11 mouse cellular contexts compared by ENCODE assay signal in genomic region chr14:26182380-26182779, GRCm38 (mm10). TPM values are rescaled to one million over a fixed set of nuclear protein-coding genes. Genes with fewer than 3 reads are reported as not detected.
DNase-seq lines count a peak whose midpoint lies in the region; ATAC-seq and TF ChIP-seq lines count a peak whose summit lies in the region.
"Not testable (repeated sequence)": the region's sequence is repeated elsewhere in the genome, so short reads cannot be mapped to it uniquely, and the experiment has no call there.
"Had no signal": no experiment of that assay in that cellular context is flagged by ENCODE, and none has a peak within 500 bp of the region (broad histone marks: within the 10 kb centered on the region; RNA-seq: fewer than 3 reads in every experiment).

Gene Plac9b (minus strand): TSS chr14:26182480.

- WGBS in bone marrow, adult 2 months = no CpG with 5 or more reads among the region's 10 CpGs
- WGBS in heart, embryonic 16.5 days = no CpG with 5 or more reads among the region's 10 CpGs
- WGBS in intestine, postnatal 0 days = no CpG with 5 or more reads among the region's 10 CpGs
- no CpG with 5 or more reads among the region's 10 CpGs for whole genome bisulfite sequencing in lung, postnatal 0 days

- DNase-seq in ES-E14 (ENCODE audit: low read depth, low spot score); gastrocnemius, postnatal 14 days; left cerebral cortex, postnatal 10 days (ENCODE audit: extremely low spot score in 1 of 2, low spot score in 2 of 2); lung, postnatal 0 days (ENCODE audit: low spot score); urinary bladder, adult 2 months (ENCODE audit: low spot score): not testable (repeated sequence)

- H3K4me2 ChIP-seq in heart, embryonic 16.5 days (ENCODE audit: low read depth, low read length); intestine, postnatal 0 days (replicated peaks; ENCODE audit: low read depth); lung, postnatal 0 days (replicated peaks; ENCODE audit: low read depth, low read length): not testable (repeated sequence)

- TF ChIP-seq POLR2A in bone marrow, adult 2 months (IDR thresholded peaks at IDR 0.05; ENCODE audit: borderline replicate concordance, control insufficient read depth, low read depth, low read length) = not testable (repeated sequence)

- TF ChIP-seq CTCF in bone marrow, adult 2 months (IDR thresholded peaks at IDR 0.05; ENCODE audit: control insufficient read depth, insufficient read depth, low read length); intestine, postnatal 0 days (IDR thresholded peaks at IDR 0.05; ENCODE audit: low read depth); lung, postnatal 0 days (IDR thresholded peaks at IDR 0.05): not testable (repeated sequence)

- TF ChIP-seq EP300 in lung, postnatal 0 days (IDR thresholded peaks at IDR 0.05) = not testable (repeated sequence)

- not testable (repeated sequence) for H3K9ac ChIP-seq in ES-E14 (ENCODE audit: insufficient read depth, low read depth, low read length, poor library complexity, severe bottlenecking); heart, embryonic 16.5 days (ENCODE audit: low read length); intestine, postnatal 0 days (ENCODE audit: low read depth, low read length); lung, postnatal 0 days (replicated peaks; ENCODE audit: low read depth)

- H3K9me3 ChIP-seq in ES-E14 (ENCODE audit: control insufficient read depth, insufficient read depth, low read depth, low read length); heart, embryonic 16.5 days (replicated peaks; ENCODE audit: control insufficient read depth, low read length); intestine, postnatal 0 days (ENCODE audit: control insufficient read depth); lung, postnatal 0 days (ENCODE audit: low read length): not testable (repeated sequence)

- H3K36me3 ChIP-seq in ES-E14 (ENCODE audit: control insufficient read depth, insufficient read depth, low read length, poor library complexity, severe bottlenecking); heart, embryonic 16.5 days (ENCODE audit: control insufficient read depth, insufficient read depth); intestine, postnatal 0 days (ENCODE audit: control insufficient read depth, insufficient read depth); lung, postnatal 0 days (ENCODE audit: insufficient read depth, low read length): not testable (repeated sequence)

- not testable (repeated sequence) for H3K27me3 ChIP-seq in heart, embryonic 16.5 days (ENCODE audit: control insufficient read depth, insufficient read depth, low read length); intestine, postnatal 0 days (replicated peaks; ENCODE audit: control insufficient read depth, insufficient read depth, low read length); lung, postnatal 0 days (replicated peaks; ENCODE audit: insufficient read depth, low read length)

- H3K27ac ChIP-seq in ES-E14 (ENCODE audit: insufficient read depth, low read depth, low read length, poor library complexity, severe bottlenecking); bone marrow, adult 2 months (ENCODE audit: control insufficient read depth, insufficient read depth, low read depth, low read length, poor library complexity); heart, embryonic 16.5 days (ENCODE audit: low read length); intestine, postnatal 0 days (ENCODE audit: low read depth, low read length); lung, postnatal 0 days (ENCODE audit: low read length): not testable (repeated sequence)

- H3K4me3 ChIP-seq in ES-E14 (ENCODE audit: insufficient read depth in 1 of 2, low read depth in 1 of 2, low read length in 2 of 2, poor library complexity in 1 of 2, severe bottlenecking in 1 of 2); bone marrow, adult 2 months (replicated peaks; ENCODE audit: control insufficient read depth, low read depth, low read length); heart, embryonic 16.5 days (ENCODE audit: low read length); intestine, postnatal 0 days (ENCODE audit: low read depth, low read length); lung, postnatal 0 days (ENCODE audit: low read depth, low read length): not testable (repeated sequence)

- ATAC-seq in heart, embryonic 16.5 days (replicated peaks; ENCODE audit: extremely low read depth, insufficient read depth, low FRiP score); intestine, postnatal 0 days; lung, postnatal 0 days: not testable (repeated sequence)

- intact Hi-C loops in gastrocnemius, postnatal 14 days (cut with DNase I; ENCODE audit: low total_unique reads); left cerebral cortex, postnatal 10 days (cut with DNase I): not testable (repeated sequence)

- in situ Hi-C loops in ES-E14 (cut with MboI; ENCODE audit: low sequenced_read_pairs in 2 of 2, unreplicated experiment in 2 of 2) = not testable (repeated sequence)

- not testable (repeated sequence) for H3K4me1 ChIP-seq in ES-E14 (ENCODE audit: control insufficient read depth in 2 of 2, insufficient read depth in 2 of 2, low read length in 2 of 2, poor library complexity in 1 of 2); bone marrow, adult 2 months (ENCODE audit: control insufficient read depth, insufficient read depth, low read length); heart, embryonic 16.5 days (ENCODE audit: control insufficient read depth, insufficient read depth, low read length); intestine, postnatal 0 days (replicated peaks; ENCODE audit: control insufficient read depth, insufficient read depth, low read length); lung, postnatal 0 days (ENCODE audit: insufficient read depth, low read depth, low read length)

RNA-seq across cellular contexts. Expression of gene Plac9b, which starts in this region (rescaled TPM):
- 14.1 and 24.9 TPM in 2 replicates for total RNA-seq in ES-E14 (2012; rRNA removed)
- polyA plus RNA-seq in bone marrow, adult 2 months (2011; ENCODE audit: insufficient read depth, insufficient read length, low replicate concordance, missing spikeins) = 13.7 and 20.2 TPM in 2 replicates
- total RNA-seq in gastrocnemius, postnatal 14 days (2021) = 10 to 100 TPM; 57.4 to 72.8 TPM
- 15.3 and 22.4 TPM in 2 replicates for polyA plus RNA-seq in heart, embryonic 16.5 days (2015; fragmentation: Nextera tagmentation; extraction: Ambion mirVana)
- polyA plus RNA-seq in intestine, postnatal 0 days (2015; fragmentation: Nextera tagmentation; extraction: Ambion mirVana) = 27.3 and 35.4 TPM in 2 replicates
- 10 to 100 TPM; 14.5 to 20.4 TPM for total RNA-seq in left cerebral cortex, postnatal 10 days (2021)
- polyA plus RNA-seq in lung, postnatal 0 days (2015; fragmentation: Nextera tagmentation; extraction: Ambion mirVana) = 220 and 235 TPM in 2 replicates
- polyA plus RNA-seq in urinary bladder, adult 2 months (2012; rRNA removed) = 92.7 and 96.0 TPM in 2 replicates
- total RNA-seq: CH12.LX; megakaryocyte-erythroid progenitor cell, adult 5-6 weeks had no signal
- polyA plus RNA-seq: activated CD4-positive, CD25-positive, alpha-beta regulatory T cell, adult 4 months had no signal
